Mouse (Mus musculus) hindbrain, embryonic 13.5 days (tissue): ENCODE data around the gene BC005624. TPM values are rescaled to one million over a fixed set of nuclear protein-coding genes. Genes with fewer than 3 reads are reported as not detected.
"Not testable (repeated sequence)": the region's sequence is repeated elsewhere in the genome, so short reads cannot be mapped to it uniquely, and the experiment has no call there.

Experiments used
- ATAC-seq: fragments of 200-750 bp; cut with Nextera tagmentation; 2 replicates; pipeline ENCODE4 v1.8.0; 2017; ENCODE audit warnings: moderate TSS enrichment; ENCODE audit not compliant: low FRiP score
- H3K27ac ChIP-seq: fragments of 300-500 bp; sonication (generic); 2 replicates; pipeline ENCODE4 v1.5.1; 2015; ENCODE audit warnings: inconsistent platforms, mild to moderate bottlenecking, moderate library complexity
- H3K27me3 ChIP-seq: fragments of 300-500 bp; sonication (generic); 2 replicates; pipeline ENCODE4 v1.6.1; 2015; ENCODE audit warnings: mild to moderate bottlenecking, inconsistent platforms
- H3K36me3 ChIP-seq: fragments of 300-500 bp; sonication (generic); 2 replicates; pipeline ENCODE4 v1.6.1; 2015; ENCODE audit warnings: mild to moderate bottlenecking, inconsistent platforms
- H3K4me1 ChIP-seq: fragments of 300-500 bp; sonication (generic); replicated peaks from 2 replicates; pipeline ENCODE4 v1.6.1; 2015; ENCODE audit warnings: inconsistent platforms
- H3K4me2 ChIP-seq: fragments of 300-500 bp; sonication (generic); 2 replicates; pipeline ENCODE4 v1.6.1; 2015; ENCODE audit warnings: inconsistent platforms, mild to moderate bottlenecking, moderate library complexity
- H3K4me3 ChIP-seq: fragments of 300-500 bp; sonication (generic); 2 replicates; pipeline ENCODE4 v1.5.1; 2015; ENCODE audit warnings: mild to moderate bottlenecking, inconsistent platforms
- H3K9ac ChIP-seq: fragments of 300-500 bp; sonication (generic); 2 replicates; pipeline ENCODE4 v1.6.1; 2015; ENCODE audit warnings: mild to moderate bottlenecking, inconsistent platforms
- H3K9me3 ChIP-seq: fragments of 300-500 bp; sonication (generic); 2 replicates; pipeline ENCODE4 v1.6.1; 2016; ENCODE audit warnings: inconsistent platforms
- WGBS: fragments of 180-500 bp; shearing (Covaris S2); methylation state at CpG from one replicate; pipeline ENCODE4 v1.1.7; 2015; 5-methylcytosine and 5-hydroxymethylcytosine counted together
- polyA plus RNA-seq: library from polyadenylated mRNA; unstranded; fragments of >200 nt; fragmentation: Nextera tagmentation; extraction: Ambion mirVana; gene quantifications from 2 replicates; pipeline ENCODE4 v1.2.1, GENCODE M21; 2015

The BC005624 gene
- polyA plus RNA-seq, 1 experiment from 2014 or later: 90.9 TPM

- no peaks in the 10 kb centered on the region for H3K4me1 ChIP-seq
- no peak overlapping the region for H3K4me3 ChIP-seq
- no peak overlapping the region for H3K4me2 ChIP-seq
- H3K36me3 ChIP-seq: no peaks in the 10 kb centered on the region
- WGBS: 81% methylated on average over 3 of the region's 3 CpGs
- no peak overlapping the region for H3K27ac ChIP-seq
- peaks cover 6% of the 10 kb centered on the region; the same call in 1 of the 2 replicates for H3K27me3 ChIP-seq
- no peaks in the 10 kb centered on the region for H3K9me3 ChIP-seq
- no peak for ATAC-seq
- no peak overlapping the region for H3K9ac ChIP-seq
Measured at GRCm38 (mm10) chr2:30936808-30937207, 45.2 kb downstream of the BC005624 start.

- H3K4me1 ChIP-seq: peaks cover 10% of the 10 kb centered on the region
- ATAC-seq: no peak
- no peak overlapping the region for H3K4me2 ChIP-seq
- H3K27ac ChIP-seq: no peak overlapping the region
- H3K4me3 ChIP-seq: no peak overlapping the region
- 20% methylated on average over 7 of the region's 7 CpGs for WGBS
- no peaks in the 10 kb centered on the region for H3K36me3 ChIP-seq
- H3K9me3 ChIP-seq: no peaks in the 10 kb centered on the region
- H3K9ac ChIP-seq: no peak overlapping the region
- H3K27me3 ChIP-seq: peaks cover 6% of the 10 kb centered on the region; the same call in 1 of the 2 replicates
Measured at GRCm38 (mm10) chr2:30933917-30934450, 48.0 kb downstream of the BC005624 start.

- H3K4me1 ChIP-seq: peaks cover 16% of the 10 kb centered on the region
- no peaks in the 10 kb centered on the region for H3K9me3 ChIP-seq
- WGBS: 66% methylated on average over 6 of the region's 6 CpGs
- no peak overlapping the region for H3K9ac ChIP-seq
- no peak overlapping the region for H3K4me3 ChIP-seq
- ATAC-seq: no peak
- H3K27me3 ChIP-seq: peaks cover 6% of the 10 kb centered on the region; the same call in 1 of the 2 replicates
- H3K4me2 ChIP-seq: no peak overlapping the region
- H3K27ac ChIP-seq: no peak overlapping the region
- H3K36me3 ChIP-seq: no peaks in the 10 kb centered on the region
Measured at GRCm38 (mm10) chr2:30933032-30933431, 49.0 kb downstream of the BC005624 start.

- peaks cover 16% of the 10 kb centered on the region for H3K4me1 ChIP-seq
- no peaks in the 10 kb centered on the region for H3K9me3 ChIP-seq
- H3K4me2 ChIP-seq: no peak overlapping the region
- WGBS: 86% methylated on average over 3 of the region's 3 CpGs
- H3K27me3 ChIP-seq: peaks cover 6% of the 10 kb centered on the region; the same call in 1 of the 2 replicates
- H3K36me3 ChIP-seq: no peaks in the 10 kb centered on the region
- no peak overlapping the region for H3K27ac ChIP-seq
- no peak for ATAC-seq
- no peak overlapping the region for H3K9ac ChIP-seq
- no peak overlapping the region for H3K4me3 ChIP-seq
Measured at GRCm38 (mm10) chr2:30931922-30932321, 50.1 kb downstream of the BC005624 start.

GRCm38 (mm10) chr2:30930846-30931245 lies 51.2 kb downstream of the BC005624 start:
- not testable (repeated sequence) for H3K9me3 ChIP-seq, H3K27me3 ChIP-seq, H3K9ac ChIP-seq, H3K4me2 ChIP-seq, H3K4me3 ChIP-seq, H3K36me3 ChIP-seq, H3K27ac ChIP-seq, ATAC-seq
- WGBS: 80% methylated on average over 2 of the region's 2 CpGs
- H3K4me1 ChIP-seq: peaks cover 16% of the 10 kb centered on the region

GRCm38 (mm10) chr2:30929483-30930045 lies 52.4 kb downstream of the BC005624 start, which contains the start of gene Ptges:
Gene Ptges (minus strand): TSS chr2:30929863.
- H3K27ac ChIP-seq: peak within 1 kb of the TSS; percentile 62; the same call in 1 of the 2 replicates
- H3K36me3 ChIP-seq: no peaks in the 10 kb centered on the region
- peaks cover 16% of the 10 kb centered on the region for H3K4me1 ChIP-seq
- H3K4me3 ChIP-seq: peak within 1 kb of the TSS; percentile 35
- no peaks in the 10 kb centered on the region for H3K9me3 ChIP-seq
- WGBS: 1% methylated on average over 23 of the region's 23 CpGs
- ATAC-seq: peak; percentile 78
- H3K27me3 ChIP-seq: peaks cover 2% of the 10 kb centered on the region; the same call in 1 of the 2 replicates
- H3K9ac ChIP-seq: peak within 1 kb of the TSS; percentile 72
- peak within 1 kb of the TSS; percentile 61 for H3K4me2 ChIP-seq

GRCm38 (mm10) chr2:30928893-30929482 lies 53.0 kb downstream of the BC005624 start:
- H3K27ac ChIP-seq: 0 out of 2 replicates have a peak overlapping the region, but pooled peaks have one; percentile 8
- 30% methylated on average over 12 of the region's 12 CpGs for WGBS
- ATAC-seq: no peak

GRCm38 (mm10) chr2:30927844-30928628 lies 54.0 kb downstream of the BC005624 start:
- Histone ChIP-seq H3K4me3 (no peak overlapping the region), H3K4me1 (peaks cover 16% of the 10 kb centered on the region), H3K27ac (no peak overlapping the region), H3K36me3 (no peaks in the 10 kb centered on the region), H3K27me3 (no peaks in the 10 kb centered on the region), H3K9me3 (no peaks in the 10 kb centered on the region), H3K9ac (no peak overlapping the region), H3K4me2 (no peak overlapping the region)
- ATAC-seq: peak; percentile 60; the same call in 1 of the 2 replicates
- WGBS: 24% methylated on average over 14 of the region's 14 CpGs

More at GRCm38 (mm10) chr2:30928893-30929482, 53.0 kb downstream of the BC005624 start:
- peaks cover 16% of the 10 kb centered on the region for H3K4me1 ChIP-seq
- H3K4me2 ChIP-seq: peak overlapping the region; percentile 61
- H3K9me3 ChIP-seq: no peaks in the 10 kb centered on the region
- H3K4me3 ChIP-seq: peak overlapping the region; percentile 35
- no peak overlapping the region for H3K9ac ChIP-seq
- H3K27me3 ChIP-seq: no peaks in the 10 kb centered on the region
- no peaks in the 10 kb centered on the region for H3K36me3 ChIP-seq

GRCm38 (mm10) chr2:30927151-30927781 lies 54.7 kb downstream of the BC005624 start:
- peak overlapping the region; percentile 49; the same call in 1 of the 2 replicates for H3K9ac ChIP-seq
- H3K36me3 ChIP-seq: no peaks in the 10 kb centered on the region
- 69% methylated on average over 9 of the region's 9 CpGs for WGBS
- ATAC-seq: no peak
- no peaks in the 10 kb centered on the region for H3K27me3 ChIP-seq
- no peaks in the 10 kb centered on the region for H3K9me3 ChIP-seq
- no peak overlapping the region for H3K4me3 ChIP-seq
- H3K27ac ChIP-seq: peak overlapping the region; percentile 18; the same call in 1 of the 2 replicates
- peaks cover 16% of the 10 kb centered on the region for H3K4me1 ChIP-seq
- H3K4me2 ChIP-seq: no peak overlapping the region

GRCm38 (mm10) chr2:30926381-30926780 lies 55.6 kb downstream of the BC005624 start:
- H3K36me3 ChIP-seq: no peaks in the 10 kb centered on the region
- no peaks in the 10 kb centered on the region for H3K27me3 ChIP-seq
- peaks cover 16% of the 10 kb centered on the region for H3K4me1 ChIP-seq
- H3K9ac ChIP-seq: no peak overlapping the region
- H3K4me3 ChIP-seq: no peak overlapping the region
- H3K27ac ChIP-seq: peak overlapping the region; percentile 18; the same call in 1 of the 2 replicates
- H3K4me2 ChIP-seq: no peak overlapping the region
- no peaks in the 10 kb centered on the region for H3K9me3 ChIP-seq
- no peak for ATAC-seq
- 81% methylated on average over 4 of the region's 4 CpGs for WGBS

- Histone ChIP-seq H3K27me3 (no peaks in the 10 kb centered on the region), H3K4me2 (no peak overlapping the region), H3K9me3 (no peaks in the 10 kb centered on the region), H3K9ac (no peak overlapping the region), H3K4me1 (peaks cover 16% of the 10 kb centered on the region), H3K4me3 (no peak overlapping the region), H3K36me3 (no peaks in the 10 kb centered on the region), H3K27ac (no peak overlapping the region)
- WGBS: 88% methylated on average over 4 of the region's 4 CpGs
- no peak for ATAC-seq
Measured at GRCm38 (mm10) chr2:30925181-30925580, 56.8 kb downstream of the BC005624 start.

- H3K27me3 ChIP-seq: no peaks in the 10 kb centered on the region
- H3K9ac ChIP-seq: no peak overlapping the region
- 71% methylated on average over 3 of the region's 3 CpGs for WGBS
- ATAC-seq: no peak
- H3K4me2 ChIP-seq: no peak overlapping the region
- H3K36me3 ChIP-seq: no peaks in the 10 kb centered on the region
- no peaks in the 10 kb centered on the region for H3K4me1 ChIP-seq
- no peak overlapping the region for H3K27ac ChIP-seq
- no peak overlapping the region for H3K4me3 ChIP-seq
- no peaks in the 10 kb centered on the region for H3K9me3 ChIP-seq
Measured at GRCm38 (mm10) chr2:30923099-30923498, 58.9 kb downstream of the BC005624 start.
